In genomic region chr6:82884570-82884969, GRCm38 (mm10) we compare ENCODE assay signal across 31 mouse cellular contexts. TPM values are rescaled to one million over a fixed set of nuclear protein-coding genes. Genes with fewer than 3 reads are reported as not detected.
DNase-seq lines count a peak whose midpoint lies in the region; ATAC-seq and TF ChIP-seq lines count a peak whose summit lies in the region.
"Had no signal": no experiment of that assay in that cellular context is flagged by ENCODE, and none has a peak within 500 bp of the region (broad histone marks: within the 10 kb centered on the region; RNA-seq: fewer than 3 reads in every experiment).

No protein-coding gene starts in this region.

- 19% methylated on average over 3 of the region's 3 CpGs for WGBS in heart, embryonic 13.5 days
- 44% methylated on average over 3 of the region's 3 CpGs for WGBS in hindbrain, postnatal 0 days
- 80% methylated on average over 3 of the region's 3 CpGs for WGBS in hindbrain, embryonic 13.5 days
- WGBS in forebrain, postnatal 0 days: 54% methylated on average over 3 of the region's 3 CpGs

- H3K79me2 ChIP-seq in myocyte (ENCODE audit: control insufficient read depth, insufficient read depth): no peaks in the 10 kb centered on the region

- no peak for TF ChIP-seq POLR2A in myocyte (IDR thresholded peaks at IDR 0.05; ENCODE audit: insufficient read length, low read depth)

- no peak for TF ChIP-seq CTCF in hindbrain, postnatal 0 days (IDR thresholded peaks at IDR 0.05; ENCODE audit: low read depth)
- no peak for TF ChIP-seq CTCF in forebrain, postnatal 0 days (IDR thresholded peaks at IDR 0.05; ENCODE audit: low read depth)

- H3K9me3 ChIP-seq in heart, embryonic 13.5 days: 0 out of 2 replicates have a peak, but pooled peaks cover 3% of the 10 kb centered on the region
- H3K9me3 ChIP-seq in hindbrain, postnatal 0 days (ENCODE audit: low read length): no peaks in the 10 kb centered on the region
- H3K9me3 ChIP-seq in hindbrain, embryonic 13.5 days: no peaks in the 10 kb centered on the region
- no peaks in the 10 kb centered on the region for H3K9me3 ChIP-seq in forebrain, postnatal 0 days (ENCODE audit: low read length)
- H3K9me3 ChIP-seq: G1E; neural tube, embryonic 13.5 days had no signal

- no peak overlapping the region for H3K9ac ChIP-seq in heart, embryonic 13.5 days
- no peak overlapping the region for H3K9ac ChIP-seq in hindbrain, postnatal 0 days (replicated peaks; ENCODE audit: low read length)
- H3K9ac ChIP-seq in hindbrain, embryonic 13.5 days: no peak overlapping the region
- no peak overlapping the region for H3K9ac ChIP-seq in forebrain, postnatal 0 days
- H3K9ac ChIP-seq: liver, embryonic 14.5 days; neural tube, embryonic 13.5 days had no signal

- peaks cover 10% of the 10 kb centered on the region for H3K4me1 ChIP-seq in heart, embryonic 13.5 days
- H3K4me1 ChIP-seq in hindbrain, postnatal 0 days (ENCODE audit: insufficient read depth, low read length): no peaks in the 10 kb centered on the region
- no peaks in the 10 kb centered on the region for H3K4me1 ChIP-seq in hindbrain, embryonic 13.5 days (replicated peaks)
- no peaks in the 10 kb centered on the region for H3K4me1 ChIP-seq in forebrain, postnatal 0 days (ENCODE audit: insufficient read depth)
- H3K4me1 ChIP-seq: neural tube, embryonic 13.5 days had no signal

- ATAC-seq in heart, embryonic 13.5 days (ENCODE audit: extremely low read depth, insufficient number of reproducible peaks, low FRiP score, low TSS enrichment): no peak
- no peak for ATAC-seq in hindbrain, postnatal 0 days
- ATAC-seq in hindbrain, embryonic 13.5 days (ENCODE audit: low FRiP score): no peak
- ATAC-seq in forebrain, postnatal 0 days: no peak
- ATAC-seq: forebrain, embryonic 16.5 days; intestine, embryonic 16.5 days had no signal

- H3K27ac ChIP-seq in heart, embryonic 13.5 days (replicated peaks): peak overlapping the region; percentile 82
- H3K27ac ChIP-seq in hindbrain, postnatal 0 days: no peak overlapping the region
- H3K27ac ChIP-seq in hindbrain, embryonic 13.5 days: no peak overlapping the region
- no peak overlapping the region for H3K27ac ChIP-seq in forebrain, postnatal 0 days (ENCODE audit: low read depth, low read length)
- H3K27ac ChIP-seq: liver, embryonic 14.5 days; macrophage; neural tube, embryonic 13.5 days; stomach, postnatal 0 days had no signal

- H3K27me3 ChIP-seq in heart, embryonic 13.5 days (replicated peaks): no peaks in the 10 kb centered on the region
- H3K27me3 ChIP-seq in hindbrain, postnatal 0 days (ENCODE audit: insufficient read depth, low read length): no peaks in the 10 kb centered on the region
- H3K27me3 ChIP-seq in hindbrain, embryonic 13.5 days: no peaks in the 10 kb centered on the region
- H3K27me3 ChIP-seq in myocyte (ENCODE audit: control insufficient read depth, insufficient read depth, insufficient read length): no peaks in the 10 kb centered on the region
- no peaks in the 10 kb centered on the region for H3K27me3 ChIP-seq in forebrain, postnatal 0 days (ENCODE audit: insufficient read depth, low read length)
- H3K27me3 ChIP-seq: neural tube, embryonic 13.5 days had no signal

- H3K4me3 ChIP-seq in heart, embryonic 13.5 days: no peak overlapping the region
- no peak overlapping the region for H3K4me3 ChIP-seq in hindbrain, postnatal 0 days (ENCODE audit: low read length)
- no peak overlapping the region for H3K4me3 ChIP-seq in hindbrain, embryonic 13.5 days
- H3K4me3 ChIP-seq in myocyte: no peak overlapping the region
- H3K4me3 ChIP-seq in forebrain, postnatal 0 days (ENCODE audit: low read depth, low read length): no peak overlapping the region
- H3K4me3 ChIP-seq: erythroblast, embryonic 14.5 days; neural tube, embryonic 13.5 days had no signal

- H3ac ChIP-seq in myocyte (ENCODE audit: control insufficient read depth, insufficient read length): no peak overlapping the region

- no peaks in the 10 kb centered on the region for H3K36me3 ChIP-seq in heart, embryonic 13.5 days
- no peaks in the 10 kb centered on the region for H3K36me3 ChIP-seq in hindbrain, postnatal 0 days (ENCODE audit: insufficient read depth, low read length)
- no peaks in the 10 kb centered on the region for H3K36me3 ChIP-seq in hindbrain, embryonic 13.5 days
- H3K36me3 ChIP-seq in myocyte (ENCODE audit: control insufficient read depth, insufficient read depth): no peaks in the 10 kb centered on the region
- no peaks in the 10 kb centered on the region for H3K36me3 ChIP-seq in forebrain, postnatal 0 days (ENCODE audit: insufficient read depth)
- H3K36me3 ChIP-seq: G1E; neural tube, embryonic 13.5 days had no signal

- no peak overlapping the region for H3K4me2 ChIP-seq in heart, embryonic 13.5 days
- no peak overlapping the region for H3K4me2 ChIP-seq in hindbrain, postnatal 0 days (ENCODE audit: low read depth, low read length)
- H3K4me2 ChIP-seq in hindbrain, embryonic 13.5 days: no peak overlapping the region
- H3K4me2 ChIP-seq in myocyte (ENCODE audit: low read depth): no peak overlapping the region
- H3K4me2 ChIP-seq in forebrain, postnatal 0 days (ENCODE audit: low read depth): no peak overlapping the region
- H3K4me2 ChIP-seq: neural tube, embryonic 13.5 days had no signal

- DNase-seq in cerebellum, postnatal 10 days: peak; percentile 19 to 41
- no peak for DNase-seq in cerebellum, adult 8-10 months
- DNase-seq in heart, adult 9 months (ENCODE audit: low spot score in 2 of 2): no peak
- DNase-seq in hindbrain, postnatal 0 days (ENCODE audit: low spot score): peak; percentile 17
- DNase-seq in forebrain, postnatal 0 days: no peak
- DNase-seq: adrenal gland, adult 8-10 months; cerebellum, adult 11-12 months; cerebellum, postnatal 14 days; gastrocnemius, postnatal 10 days; kidney, adult 9 months; kidney, postnatal 10 days; layer of hippocampus, postnatal 36 days; liver; lung, adult 2 months; lung, postnatal 10 days; midbrain, embryonic 14.5 days; right cerebral cortex, postnatal 4 days; thymus, adult 2 months; thymus, postnatal 36 days had no signal

TF ChIP-seq in myocyte, 11 proteins besides CTCF, POLR2A, EP300 and RAD21:
- TF ChIP-seq TCF3 (IDR thresholded peaks at IDR 0.05; ENCODE audit: insufficient read length, low read depth) (no peak), REST (IDR thresholded peaks at IDR 0.05; ENCODE audit: insufficient read depth, insufficient read length) (no peak), TCF12 (IDR thresholded peaks at IDR 0.05; ENCODE audit: insufficient read depth, poor library complexity, severe bottlenecking) (no peak), MYOD1 (IDR thresholded peaks at IDR 0.05; ENCODE audit: control insufficient read depth in 1 of 3, insufficient read length in 2 of 3, low read depth in 2 of 3) (peak; percentile 17 to 76 (median 40)), MYOG (IDR thresholded peaks at IDR 0.05; ENCODE audit: control insufficient read depth in 1 of 3, insufficient read depth in 1 of 3, insufficient read length in 2 of 3, low read depth in 2 of 3) (peak in 2 of 3 experiments; percentile 40 to 71), MAX (IDR thresholded peaks at IDR 0.05; ENCODE audit: low read depth) (no peak), CEBPB (IDR thresholded peaks at IDR 0.05; ENCODE audit: insufficient read depth, poor library complexity, severe bottlenecking) (no peak), POLR2AphosphoS2 (IDR thresholded peaks at IDR 0.05; ENCODE audit: insufficient read length, low read depth) (no peak), USF1 (IDR thresholded peaks at IDR 0.05; ENCODE audit: low read depth) (no peak), SRF (IDR thresholded peaks at IDR 0.05; ENCODE audit: control insufficient read depth, insufficient read length, low read depth) (no peak)

RNA-seq across cellular contexts. Expression of gene Sema4f, which starts 55.0 kb away (rescaled TPM):
- polyA plus RNA-seq in heart, embryonic 13.5 days (2015; fragmentation: Nextera tagmentation; extraction: Ambion mirVana): 0.52 and 0.78 TPM in 2 replicates
- 19.2 and 21.6 TPM in 2 replicates for total RNA-seq in hindbrain, postnatal 0 days (2014; rRNA removed)
- 18.1 and 19.4 TPM in 2 replicates for polyA plus RNA-seq in hindbrain, postnatal 0 days (2015; fragmentation: Nextera tagmentation; extraction: Ambion mirVana)
- 17.5 and 18.6 TPM in 2 replicates for polyA plus RNA-seq in hindbrain, embryonic 13.5 days (2015; fragmentation: Nextera tagmentation; extraction: Ambion mirVana)
- polyA plus RNA-seq in myocyte (2012; fragmentation: generic; extraction: Trizol): 0.54 TPM
- 13.6 and 17.4 TPM in 2 replicates for total RNA-seq in forebrain, postnatal 0 days (2014; rRNA removed)
- 11.5 and 20.6 TPM in 2 replicates for polyA plus RNA-seq in forebrain, postnatal 0 days (2015; fragmentation: Nextera tagmentation; extraction: Ambion mirVana)
- total RNA-seq: granulocyte monocyte progenitor cell, adult 5-6 weeks had no signal
- polyA plus RNA-seq: erythroblast, embryonic 14.5 days; G1E; macrophage had no signal

Comparison
In these comparisons a context has a peak if more than half of its experiments do, and no peak if none do; other contexts are left out.
1. DNase-seq: peak in cerebellum, postnatal 10 days (2 of 2) and hindbrain, postnatal 0 days (single experiment); none in cerebellum, adult 8-10 months (single experiment), heart, adult 9 months (0 of 2) and forebrain, postnatal 0 days (single experiment).